Mouse (Mus musculus) ES-Bruce4 (cell line): Measurements from ENCODE around the gene Gm128.

Source experiments
- EP300 ChIP-seq: IDR thresholded peaks from 2 replicates; pipeline ENCODE4 v1.6.1; 2011; ENCODE audit warnings: low read depth, low read length; ENCODE audit not compliant: insufficient read depth
- POLR2A ChIP-seq: IDR thresholded peaks from one replicate; pipeline ENCODE4 v1.8.1; 2011; ENCODE audit warnings: low read length; ENCODE audit not compliant: insufficient read depth

DNA sequence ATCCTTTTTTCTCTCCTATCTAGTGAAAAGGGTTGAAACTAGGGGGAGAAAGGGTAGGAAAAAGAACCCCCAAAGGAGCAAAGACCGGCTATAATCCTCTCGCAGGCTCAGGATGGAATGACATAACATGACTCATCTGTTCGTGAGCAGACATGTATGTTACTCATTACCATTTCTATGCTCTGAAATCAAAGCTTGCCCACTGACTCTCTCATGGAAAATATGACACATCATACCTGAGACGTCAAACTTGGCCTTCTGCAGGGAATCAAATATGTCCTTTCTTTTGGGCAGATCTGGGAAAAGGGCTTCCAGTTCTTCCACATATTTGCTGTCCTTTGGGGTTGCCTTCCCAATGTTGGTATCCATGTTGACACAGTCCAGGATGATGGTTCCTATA lies 20.6 kb upstream of the Gm128 start:
- TF ChIP-seq POLR2A: no peak
- TF ChIP-seq EP300: no peak
